Mouse (Mus musculus): Measurements from ENCODE around the gene Gm47283. TPM values are rescaled to one million over a fixed set of nuclear protein-coding genes. Genes with fewer than 3 reads are reported as not detected.
"Not testable (repeated sequence)": the region's sequence is repeated elsewhere in the genome, so short reads cannot be mapped to it uniquely, and the experiment has no call there.

Gm47283 gene
- polyA plus RNA-seq (2012; fragmentation: generic; extraction: Trizol): not detected
- long read RNA-seq, experiment 1: 0 reads
- long read RNA-seq, experiment 2: 0 reads

- not testable (repeated sequence) for H3K79me2 ChIP-seq (ENCODE audit: control insufficient read depth, insufficient read depth); H3K27me3 ChIP-seq (ENCODE audit: control insufficient read depth, insufficient read depth, insufficient read length); H3K79me3 ChIP-seq (ENCODE audit: low read depth); H3K36me3 ChIP-seq (ENCODE audit: control insufficient read depth, insufficient read depth); H3K4me3 ChIP-seq (ENCODE audit: insufficient read depth, poor library complexity, severe bottlenecking); H3ac ChIP-seq (ENCODE audit: control insufficient read depth, insufficient read length, low read depth)
Observed at GRCm38 (mm10) chrY:90784438-90784837, at the start of gene Gm47283. TSS of gene Gm47283 (plus strand) at chrY:90784738.

- H3K4me3 ChIP-seq (ENCODE audit: insufficient read depth, poor library complexity, severe bottlenecking); H3K79me3 ChIP-seq (ENCODE audit: low read depth); H3K27me3 ChIP-seq (ENCODE audit: control insufficient read depth, insufficient read depth, insufficient read length); H3ac ChIP-seq (ENCODE audit: control insufficient read depth, insufficient read length, low read depth); H3K79me2 ChIP-seq (ENCODE audit: control insufficient read depth, insufficient read depth): not testable (repeated sequence)
- H3K36me3 ChIP-seq (ENCODE audit: control insufficient read depth, insufficient read depth): peaks cover 33% of the 10 kb centered on the region
Observed at GRCm38 (mm10) chrY:90735181-90735895, 49.2 kb upstream of the Gm47283 start.

GRCm38 (mm10) chrY:90736217-90737000 lies 48.1 kb upstream of the Gm47283 start:
- not testable (repeated sequence) for H3K4me3 ChIP-seq (ENCODE audit: insufficient read depth, poor library complexity, severe bottlenecking); H3K79me3 ChIP-seq (ENCODE audit: low read depth); H3ac ChIP-seq (ENCODE audit: control insufficient read depth, insufficient read length, low read depth); H3K79me2 ChIP-seq (ENCODE audit: control insufficient read depth, insufficient read depth); H3K27me3 ChIP-seq (ENCODE audit: control insufficient read depth, insufficient read depth, insufficient read length)
- H3K36me3 ChIP-seq (ENCODE audit: control insufficient read depth, insufficient read depth): peaks cover 33% of the 10 kb centered on the region

- Histone ChIP-seq H3K36me3 (ENCODE audit: control insufficient read depth, insufficient read depth) (peaks cover 26% of the 10 kb centered on the region), H3K4me3 (ENCODE audit: insufficient read depth, poor library complexity, severe bottlenecking) (no peak overlapping the region), H3K27me3 (ENCODE audit: control insufficient read depth, insufficient read depth, insufficient read length) (no peaks in the 10 kb centered on the region), H3ac (ENCODE audit: control insufficient read depth, insufficient read length, low read depth) (no peak overlapping the region), H3K79me2 (ENCODE audit: control insufficient read depth, insufficient read depth) (no peaks in the 10 kb centered on the region), H3K79me3 (ENCODE audit: low read depth) (no peaks in the 10 kb centered on the region)
- TF ChIP-seq FOSL1 (IDR thresholded peaks at IDR 0.05; ENCODE audit: insufficient read depth, low read length, poor library complexity, severe bottlenecking) (no peak), CEBPB (IDR thresholded peaks at IDR 0.05; ENCODE audit: low read depth) (no peak), MAX (IDR thresholded peaks at IDR 0.05) (no peak), CTCF (IDR thresholded peaks at IDR 0.05; ENCODE audit: control insufficient read depth, insufficient read depth, insufficient read length) (no peak), USF1 (IDR thresholded peaks at IDR 0.05; ENCODE audit: low read depth) (no peak), MYOD1 (IDR thresholded peaks at IDR 0.05; ENCODE audit: control insufficient read depth, insufficient read length, low read depth) (no peak), MYOG (IDR thresholded peaks at IDR 0.05; ENCODE audit: control insufficient read depth, extremely low read depth, insufficient read length) (no peak)
Observed at GRCm38 (mm10) chrY:90737606-90738430, 46.7 kb upstream of the Gm47283 start.

- Histone ChIP-seq H3ac (ENCODE audit: control insufficient read depth, insufficient read length, low read depth) (no peak overlapping the region), H3K36me3 (ENCODE audit: control insufficient read depth, insufficient read depth) (peaks cover 26% of the 10 kb centered on the region), H3K79me2 (ENCODE audit: control insufficient read depth, insufficient read depth) (no peaks in the 10 kb centered on the region), H3K4me3 (ENCODE audit: insufficient read depth, poor library complexity, severe bottlenecking) (no peak overlapping the region), H3K27me3 (ENCODE audit: control insufficient read depth, insufficient read depth, insufficient read length) (no peaks in the 10 kb centered on the region), H3K79me3 (ENCODE audit: low read depth) (no peaks in the 10 kb centered on the region)
- no peak for TF ChIP-seq CEBPB (IDR thresholded peaks at IDR 0.05; ENCODE audit: low read depth)
Observed at GRCm38 (mm10) chrY:90738431-90738680, 46.2 kb upstream of the Gm47283 start.

- not testable (repeated sequence) for H3ac ChIP-seq (ENCODE audit: control insufficient read depth, insufficient read length, low read depth); H3K27me3 ChIP-seq (ENCODE audit: control insufficient read depth, insufficient read depth, insufficient read length); H3K79me3 ChIP-seq (ENCODE audit: low read depth); H3K4me3 ChIP-seq (ENCODE audit: insufficient read depth, poor library complexity, severe bottlenecking); H3K79me2 ChIP-seq (ENCODE audit: control insufficient read depth, insufficient read depth)
- peaks cover 26% of the 10 kb centered on the region for H3K36me3 ChIP-seq (ENCODE audit: control insufficient read depth, insufficient read depth)
Observed at GRCm38 (mm10) chrY:90738841-90739530, 45.6 kb upstream of the Gm47283 start.

- H3K27me3 ChIP-seq (ENCODE audit: control insufficient read depth, insufficient read depth, insufficient read length); H3K4me3 ChIP-seq (ENCODE audit: insufficient read depth, poor library complexity, severe bottlenecking); H3K79me3 ChIP-seq (ENCODE audit: low read depth); H3ac ChIP-seq (ENCODE audit: control insufficient read depth, insufficient read length, low read depth); H3K79me2 ChIP-seq (ENCODE audit: control insufficient read depth, insufficient read depth): not testable (repeated sequence)
- H3K36me3 ChIP-seq (ENCODE audit: control insufficient read depth, insufficient read depth): peaks cover 22% of the 10 kb centered on the region
Observed at GRCm38 (mm10) chrY:90739531-90740012, 45.0 kb upstream of the Gm47283 start.

All from C2C12 (cell line).